Mouse (Mus musculus): ENCODE data around the gene Amotl1.

DNA sequence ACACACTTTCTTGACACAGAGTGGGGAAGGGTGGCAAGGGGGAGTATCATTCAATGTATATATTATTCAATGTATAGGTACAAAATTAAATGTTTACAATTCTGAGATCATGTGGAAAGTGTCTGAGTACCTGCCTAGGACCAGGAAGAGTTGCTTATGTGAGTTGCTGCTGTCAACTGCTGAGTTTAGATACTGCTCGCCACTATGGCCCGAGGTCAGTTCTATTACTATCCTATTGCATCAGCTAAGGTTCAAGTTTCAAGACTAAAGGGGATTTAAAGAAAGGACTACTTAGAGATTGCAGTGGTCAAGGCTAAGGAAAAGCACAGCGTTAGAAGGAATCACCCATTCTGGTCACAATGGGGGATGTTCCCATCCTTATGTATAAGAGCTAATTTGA is 18.9 kb downstream of the Amotl1 start:
- no peak for TF ChIP-seq POLR2A (IDR thresholded peaks at IDR 0.05; ENCODE audit: extremely low read depth, insufficient read depth, low read length)
- no peak for TF ChIP-seq CTCF (IDR thresholded peaks at IDR 0.05; ENCODE audit: low read depth, low read length)

All from liver, adult 2 months (tissue).